Mouse (Mus musculus): ENCODE measurements at regions not wholly inside any gene's neighbourhood (a gene's known extent, or its start where the extent isn't known, plus 50 kb on each side); places are given as distances from the start of the nearest gene placed in this dataset.

DNA sequence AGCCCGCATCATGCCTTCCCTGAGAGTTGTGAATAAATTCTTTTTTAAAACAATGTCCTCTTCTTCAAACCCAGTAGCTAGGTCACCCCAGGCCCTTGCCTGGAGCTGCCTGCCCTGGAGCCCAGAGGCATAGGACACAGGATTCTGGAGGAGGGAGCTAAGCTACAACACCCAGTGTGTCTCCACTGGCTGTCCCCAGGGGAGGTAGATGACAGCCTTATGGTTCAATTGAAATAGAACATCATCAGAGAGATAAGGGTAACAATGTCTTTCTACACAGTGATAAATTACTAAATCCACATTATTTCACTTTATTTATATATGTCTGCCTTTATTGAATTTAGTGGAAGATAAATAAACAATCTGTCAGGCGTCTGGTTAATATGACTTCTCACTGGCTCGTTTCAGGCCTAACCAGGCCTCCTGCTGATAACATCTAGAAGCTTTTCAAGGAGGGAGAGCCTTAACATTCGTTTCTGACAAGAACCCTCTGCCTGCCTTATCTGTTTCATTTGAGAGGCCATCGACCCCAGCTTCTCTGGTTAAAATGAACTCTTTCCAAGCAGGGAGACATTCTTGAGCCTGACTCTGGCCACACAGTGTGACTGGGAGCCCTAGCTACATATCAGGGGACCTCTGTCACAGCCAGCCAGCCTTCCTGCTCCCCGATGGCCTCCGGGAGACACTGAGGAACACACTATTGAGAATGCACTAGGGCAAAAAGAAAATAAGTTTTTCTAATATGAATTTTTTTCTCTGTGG, 252.1 kb upstream of the Dynlrb2 start:
- TF ChIP-seq CTCF (IDR thresholded peaks at IDR 0.05; ENCODE audit: low read depth) = no peak
- ATAC-seq = no peak
- H3K27me3 ChIP-seq (ENCODE audit: insufficient read depth, low read length) = no peaks in the 10 kb centered on the region
- H3K36me3 ChIP-seq (ENCODE audit: insufficient read depth) = no peaks in the 10 kb centered on the region
- 68% methylated on average over 7 of the region's 7 CpGs for WGBS
- H3K4me2 ChIP-seq (ENCODE audit: low read depth) = no peak overlapping the region
- H3K9me3 ChIP-seq (ENCODE audit: low read length) = no peaks in the 10 kb centered on the region
- no peak for DNase-seq
- H3K4me1 ChIP-seq (ENCODE audit: insufficient read depth) = no peaks in the 10 kb centered on the region
- no peak overlapping the region for H3K9ac ChIP-seq
- no peak overlapping the region for H3K4me3 ChIP-seq (ENCODE audit: low read depth, low read length)
- H3K27ac ChIP-seq (ENCODE audit: low read depth, low read length) = no peak overlapping the region

DNA sequence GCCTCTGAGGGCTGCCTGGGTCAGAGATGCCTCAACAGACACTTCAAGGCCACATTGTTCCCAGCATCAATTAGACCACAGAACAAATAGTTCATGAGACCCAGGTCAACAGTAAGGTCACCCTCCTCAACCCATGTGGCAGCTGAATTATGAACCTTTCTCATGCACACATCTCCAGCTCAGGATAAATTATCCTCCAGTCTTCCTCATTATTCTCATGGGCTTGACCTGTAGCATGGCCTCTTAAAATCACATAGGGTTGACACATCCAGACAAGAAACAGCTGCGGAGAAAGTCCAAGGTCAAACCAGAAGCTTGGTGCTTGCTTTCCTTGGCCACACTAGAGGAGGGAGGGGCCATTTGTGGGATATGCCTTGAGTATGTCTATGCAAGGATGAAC, 256.4 kb upstream of the Dynlrb2 start:
- 84% methylated on average over 1 of the region's 1 CpGs for WGBS
- H3K36me3 ChIP-seq (ENCODE audit: insufficient read depth) = no peaks in the 10 kb centered on the region
- no peak overlapping the region for H3K4me3 ChIP-seq (ENCODE audit: low read depth, low read length)
- TF ChIP-seq CTCF (IDR thresholded peaks at IDR 0.05; ENCODE audit: low read depth) = no peak
- no peaks in the 10 kb centered on the region for H3K9me3 ChIP-seq (ENCODE audit: low read length)
- H3K27ac ChIP-seq (ENCODE audit: low read depth, low read length) = no peak overlapping the region
- H3K27me3 ChIP-seq (ENCODE audit: insufficient read depth, low read length) = no peaks in the 10 kb centered on the region
- no peak overlapping the region for H3K9ac ChIP-seq
- H3K4me1 ChIP-seq (ENCODE audit: insufficient read depth) = no peaks in the 10 kb centered on the region
- H3K4me2 ChIP-seq (ENCODE audit: low read depth) = no peak overlapping the region
- ATAC-seq (no peak), DNase-seq (no peak)

DNA sequence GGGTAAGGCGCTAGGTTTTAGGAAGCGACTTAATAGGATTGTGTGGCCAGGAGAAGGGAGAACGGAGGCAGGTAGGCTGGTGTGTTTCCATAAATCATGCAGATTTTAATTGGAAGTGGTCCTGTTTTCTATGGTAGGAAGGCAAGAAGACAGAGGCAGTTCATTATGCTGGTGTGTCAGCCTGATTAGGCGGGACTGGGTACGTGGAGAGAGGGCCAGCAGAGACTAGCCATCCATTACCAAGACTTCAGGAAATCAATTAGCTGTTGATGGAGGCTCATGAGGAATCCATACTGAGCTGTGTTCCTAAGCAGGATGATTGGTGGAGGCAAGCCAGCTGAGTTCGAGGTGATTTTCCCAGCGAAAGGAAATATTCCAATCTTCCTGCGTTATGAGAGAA, 261.3 kb upstream of the Dynlrb2 start:
- no peaks in the 10 kb centered on the region for H3K27me3 ChIP-seq (ENCODE audit: insufficient read depth, low read length)
- DNase-seq (no peak), ATAC-seq (no peak)
- H3K4me1 ChIP-seq (ENCODE audit: insufficient read depth) = no peaks in the 10 kb centered on the region
- no peak overlapping the region for H3K9ac ChIP-seq
- H3K27ac ChIP-seq (ENCODE audit: low read depth, low read length) = no peak overlapping the region
- H3K9me3 ChIP-seq (ENCODE audit: low read length) = no peaks in the 10 kb centered on the region
- no peak overlapping the region for H3K4me2 ChIP-seq (ENCODE audit: low read depth)
- no peaks in the 10 kb centered on the region for H3K36me3 ChIP-seq (ENCODE audit: insufficient read depth)
- WGBS = 49% methylated on average over 8 of the region's 8 CpGs
- TF ChIP-seq CTCF (IDR thresholded peaks at IDR 0.05; ENCODE audit: low read depth) = no peak
- no peak overlapping the region for H3K4me3 ChIP-seq (ENCODE audit: low read depth, low read length)

DNA sequence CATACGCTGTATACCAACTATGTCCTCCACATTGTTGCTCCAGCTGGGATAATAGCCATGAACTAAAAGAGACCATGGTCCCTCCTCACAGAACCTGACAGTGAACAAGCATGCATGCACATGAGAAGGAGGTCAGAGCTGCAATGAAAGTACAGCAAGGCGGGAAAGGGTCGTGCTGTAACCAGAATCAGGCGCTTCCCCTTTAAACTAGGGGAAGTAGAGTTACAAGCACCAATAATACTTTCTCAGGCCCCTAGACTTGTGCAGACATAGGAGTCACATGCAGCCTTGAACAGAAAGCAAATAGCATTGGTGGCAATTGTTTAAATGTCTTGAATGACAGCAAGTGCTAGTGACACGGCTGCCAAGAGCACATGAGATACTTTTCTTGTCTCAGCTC, 261.8 kb upstream of the Dynlrb2 start:
- Histone ChIP-seq H3K36me3 (ENCODE audit: insufficient read depth) (no peaks in the 10 kb centered on the region), H3K27ac (ENCODE audit: low read depth, low read length) (no peak overlapping the region), H3K4me3 (ENCODE audit: low read depth, low read length) (no peak overlapping the region), H3K9me3 (ENCODE audit: low read length) (no peaks in the 10 kb centered on the region), H3K4me2 (ENCODE audit: low read depth) (no peak overlapping the region), H3K4me1 (ENCODE audit: insufficient read depth) (no peaks in the 10 kb centered on the region), H3K27me3 (ENCODE audit: insufficient read depth, low read length) (no peaks in the 10 kb centered on the region), H3K9ac (no peak overlapping the region)
- TF ChIP-seq CTCF (IDR thresholded peaks at IDR 0.05; ENCODE audit: low read depth) = no peak
- DNase-seq = no peak
- 78% methylated on average over 5 of the region's 5 CpGs for WGBS
- no peak for ATAC-seq

DNA sequence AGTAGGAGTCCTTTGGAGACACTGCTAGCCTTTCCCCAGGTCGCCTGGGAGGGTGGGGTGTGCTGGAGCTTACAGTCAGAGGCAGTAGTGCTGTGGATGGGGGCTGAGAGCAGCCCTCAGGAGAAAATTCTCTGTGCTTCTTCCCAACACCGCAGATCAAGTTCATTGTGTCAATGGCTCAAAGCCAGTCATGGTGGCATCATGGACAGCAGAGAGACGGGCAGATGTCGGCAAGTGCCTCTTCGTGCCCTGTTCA, 262.9 kb upstream of the Dynlrb2 start:
- Histone ChIP-seq H3K36me3 (ENCODE audit: insufficient read depth) (no peaks in the 10 kb centered on the region), H3K4me2 (ENCODE audit: low read depth) (no peak overlapping the region), H3K9me3 (ENCODE audit: low read length) (no peaks in the 10 kb centered on the region), H3K27ac (ENCODE audit: low read depth, low read length) (no peak overlapping the region), H3K9ac (no peak overlapping the region), H3K4me3 (ENCODE audit: low read depth, low read length) (no peak overlapping the region), H3K4me1 (ENCODE audit: insufficient read depth) (no peaks in the 10 kb centered on the region), H3K27me3 (ENCODE audit: insufficient read depth, low read length) (no peaks in the 10 kb centered on the region)
- ATAC-seq = no peak
- TF ChIP-seq CTCF (IDR thresholded peaks at IDR 0.05; ENCODE audit: low read depth) = no peak
- 78% methylated on average over 5 of the region's 5 CpGs for WGBS
- DNase-seq = no peak

DNA sequence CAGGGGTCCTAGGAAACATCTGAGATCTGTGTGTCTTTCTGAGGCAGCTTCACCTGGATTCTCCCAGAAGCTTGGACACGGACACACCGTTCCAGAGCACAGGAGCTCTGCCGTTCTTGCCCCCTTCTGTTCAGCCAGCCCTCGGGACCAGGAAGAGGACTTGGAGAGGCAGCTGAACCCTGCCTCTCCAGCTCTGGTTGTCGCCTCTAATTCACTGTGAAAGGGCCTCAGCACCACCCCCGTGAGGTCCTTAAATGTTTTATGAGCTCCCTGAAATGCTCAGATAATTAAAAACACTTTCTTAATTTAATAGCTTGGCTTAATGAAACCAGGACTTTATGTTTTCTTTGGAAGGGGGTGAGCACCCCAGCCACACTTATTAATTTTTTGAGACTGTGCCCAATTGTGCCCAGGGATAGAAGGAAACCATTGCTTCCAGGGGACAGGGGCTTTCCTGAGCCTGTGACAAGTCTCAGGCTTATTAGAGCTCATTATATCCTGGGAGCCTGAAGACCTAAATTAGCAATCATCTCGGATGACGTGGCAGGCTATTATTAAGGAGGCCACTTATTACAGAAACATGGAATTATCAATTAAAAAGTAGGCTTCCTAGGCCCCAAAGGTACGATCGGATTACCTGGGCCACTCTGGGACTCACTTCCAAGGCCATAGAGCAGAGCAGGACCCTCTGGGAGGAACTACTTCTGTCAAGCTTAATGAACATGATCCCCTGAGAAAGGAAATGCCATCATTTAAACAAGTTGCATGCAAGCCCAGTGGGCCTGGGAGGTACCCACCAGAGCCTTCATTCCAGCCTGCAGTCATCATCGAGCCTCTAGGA, 263.4 kb upstream of the Dynlrb2 start:
- Histone ChIP-seq H3K9ac (no peak overlapping the region), H3K9me3 (ENCODE audit: low read length) (no peaks in the 10 kb centered on the region), H3K4me2 (ENCODE audit: low read depth) (no peak overlapping the region), H3K4me3 (ENCODE audit: low read depth, low read length) (no peak overlapping the region), H3K4me1 (ENCODE audit: insufficient read depth) (no peaks in the 10 kb centered on the region), H3K27me3 (ENCODE audit: insufficient read depth, low read length) (no peaks in the 10 kb centered on the region), H3K36me3 (ENCODE audit: insufficient read depth) (no peaks in the 10 kb centered on the region), H3K27ac (ENCODE audit: low read depth, low read length) (no peak overlapping the region)
- ATAC-seq (no peak), DNase-seq (no peak)
- 46% methylated on average over 11 of the region's 11 CpGs for WGBS
- no peak for TF ChIP-seq CTCF (IDR thresholded peaks at IDR 0.05; ENCODE audit: low read depth)

DNA sequence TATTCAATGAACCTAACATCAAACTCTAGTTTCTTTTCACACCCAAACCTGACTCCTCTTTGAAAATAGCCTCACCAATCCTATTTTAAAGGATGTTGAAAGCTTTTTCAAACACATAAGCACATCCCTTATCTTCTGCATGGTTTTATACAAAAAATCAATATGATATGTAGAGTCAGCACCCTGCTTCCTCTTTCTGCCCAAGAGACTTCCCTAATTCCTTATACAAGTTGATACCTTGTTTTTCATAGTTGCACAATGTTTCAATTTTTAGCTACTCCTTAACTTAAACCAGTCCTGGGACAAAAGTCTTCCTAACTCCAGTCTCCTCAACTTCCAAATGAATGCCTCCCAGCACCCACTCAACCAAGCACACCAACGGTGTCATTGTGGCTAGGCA, 266.1 kb upstream of the Dynlrb2 start:
- Histone ChIP-seq H3K27ac (ENCODE audit: low read depth, low read length) (no peak overlapping the region), H3K4me3 (ENCODE audit: low read depth, low read length) (no peak overlapping the region), H3K9me3 (ENCODE audit: low read length) (no peaks in the 10 kb centered on the region), H3K36me3 (ENCODE audit: insufficient read depth) (no peaks in the 10 kb centered on the region), H3K4me1 (ENCODE audit: insufficient read depth) (no peaks in the 10 kb centered on the region), H3K9ac (no peak overlapping the region), H3K27me3 (ENCODE audit: insufficient read depth, low read length) (no peaks in the 10 kb centered on the region), H3K4me2 (ENCODE audit: low read depth) (no peak overlapping the region)
- no peak for DNase-seq
- no peak for TF ChIP-seq CTCF (IDR thresholded peaks at IDR 0.05; ENCODE audit: low read depth)
- no peak for ATAC-seq
- WGBS = 95% methylated on average over 1 of the region's 1 CpGs

Data from forebrain, postnatal 0 days (tissue).